Mouse (Mus musculus): ENCODE measurements around the gene Lhfpl5. TPM values are rescaled to one million over a fixed set of nuclear protein-coding genes. Genes with fewer than 3 reads are reported as not detected.

Gene Lhfpl5
- total RNA-seq, 4 experiments from 2014 or later: 3.5 to 5.3 (median 4.2) TPM

DNA sequence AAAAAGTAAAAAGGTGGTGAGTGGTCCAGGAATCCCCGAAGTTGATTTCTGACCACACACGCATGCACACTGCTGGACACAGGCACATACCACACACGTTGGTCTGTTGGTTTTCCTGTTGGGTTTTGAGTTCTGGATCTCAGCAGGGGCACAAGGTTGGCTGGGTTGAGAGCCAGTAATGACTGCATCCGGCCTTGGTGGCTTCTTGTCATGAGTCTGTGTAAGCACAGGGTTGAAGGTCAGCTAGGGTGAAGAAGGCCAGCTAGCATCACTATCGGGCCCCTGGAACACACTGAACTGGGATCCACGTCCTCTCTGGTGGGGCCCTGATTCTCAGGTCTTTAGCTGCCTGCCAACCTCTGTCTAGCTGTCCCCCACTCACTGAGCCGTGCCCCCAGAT, 2.9 kb upstream of the Lhfpl5 start:
- DNase-seq (ENCODE audit: low spot score in 2 of 2): no peak

DNA sequence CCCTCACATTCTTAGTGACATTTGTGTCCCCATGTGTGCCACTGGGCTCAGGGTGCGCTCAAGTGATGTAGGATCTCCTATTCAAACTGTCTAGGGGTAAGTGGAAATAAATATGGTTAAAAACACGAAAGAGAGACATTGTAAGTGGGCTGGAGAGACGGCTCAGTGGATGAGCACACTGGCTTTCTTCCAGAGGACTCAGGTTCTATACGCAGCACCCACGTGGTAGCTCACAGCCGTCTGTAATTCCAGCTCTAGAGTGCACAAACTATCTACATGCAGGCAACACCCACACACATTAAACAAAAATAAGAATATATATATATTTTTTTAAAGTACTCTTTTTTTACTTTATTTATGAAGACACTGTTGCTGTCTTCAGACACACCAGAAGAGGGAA, 2.5 kb upstream of the Lhfpl5 start:
- DNase-seq (ENCODE audit: low spot score in 2 of 2): no peak

DNA sequence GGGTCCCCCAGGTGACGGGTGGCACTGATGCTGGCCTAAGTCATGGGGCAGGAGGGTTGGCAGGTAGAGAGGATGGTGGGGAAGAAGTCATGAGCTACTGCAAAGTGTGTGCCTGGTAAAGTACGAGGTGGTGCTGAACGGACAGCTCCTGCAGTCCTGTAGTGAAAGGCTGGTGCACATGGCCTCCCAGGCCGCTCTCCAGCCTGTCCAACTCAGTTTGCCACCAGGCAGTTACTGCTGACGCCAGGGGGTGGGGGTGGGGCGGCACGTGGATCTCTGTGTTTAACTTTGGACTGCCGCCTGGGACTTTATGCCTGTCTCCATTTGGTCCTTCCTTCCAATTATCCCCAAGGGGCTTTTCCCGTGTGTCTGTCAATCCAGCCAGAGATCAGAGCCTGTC, 5.0 kb downstream of the Lhfpl5 start:
- DNase-seq (ENCODE audit: low spot score in 2 of 2): no peak

DNA sequence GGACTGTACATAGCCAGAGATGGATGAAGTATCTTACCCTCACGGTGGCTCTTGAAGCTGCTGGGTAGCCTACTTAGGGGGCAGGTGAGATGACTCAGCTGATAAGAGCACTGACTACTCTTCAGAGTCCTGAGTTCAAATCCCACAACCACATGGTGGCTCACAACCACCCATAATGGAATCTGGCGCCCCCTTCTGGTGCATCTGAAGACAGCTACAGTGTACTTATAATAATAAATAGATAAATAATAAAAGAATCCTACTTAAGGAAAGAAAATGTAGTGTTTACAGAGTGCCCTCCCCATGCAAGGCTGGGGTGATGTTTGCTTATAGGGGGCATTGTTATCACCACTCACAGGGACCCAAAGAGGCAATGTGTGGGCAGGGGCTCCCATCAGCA, 5.6 kb downstream of the Lhfpl5 start:
- no peak for DNase-seq (ENCODE audit: low spot score in 2 of 2)

DNA sequence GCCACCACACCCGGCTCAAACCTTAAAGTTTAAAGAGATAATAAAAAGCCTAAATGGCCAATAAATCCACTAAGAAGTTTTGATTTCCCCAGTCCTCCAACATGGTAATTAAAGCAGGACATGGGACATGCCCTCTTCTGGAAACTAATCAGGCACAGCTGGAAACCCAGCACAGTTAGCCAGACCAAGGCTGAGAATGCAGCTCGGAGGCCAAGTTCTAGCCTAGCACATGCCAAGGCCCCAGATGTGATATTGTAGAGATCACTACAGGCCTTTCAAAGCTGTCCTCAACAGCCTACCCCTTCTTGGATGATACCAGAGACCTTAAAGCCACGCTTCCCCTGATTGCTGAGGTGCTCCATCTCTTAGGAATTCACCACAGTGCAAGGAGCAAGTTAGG, 11.1 kb downstream of the Lhfpl5 start:
- no peak for DNase-seq (ENCODE audit: low spot score in 2 of 2)

DNA sequence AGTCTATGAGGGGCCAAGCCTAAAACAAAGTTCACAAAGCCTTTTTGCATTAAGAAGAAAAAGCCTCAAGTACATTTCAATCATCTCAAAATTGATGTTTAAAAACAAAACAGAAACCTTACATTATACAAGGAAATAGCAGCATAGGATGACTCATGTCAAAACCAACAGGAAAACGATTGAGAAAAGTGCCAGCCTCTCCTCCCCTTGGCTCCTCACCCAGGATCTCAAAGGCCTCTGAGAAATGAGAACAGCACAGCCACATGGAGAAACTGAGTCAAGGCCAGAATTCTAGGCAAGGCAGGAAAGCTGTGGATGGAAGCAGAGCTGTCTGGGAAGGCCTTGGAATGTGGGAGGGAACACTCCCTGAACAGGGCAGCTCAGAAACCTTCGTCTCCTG, 13.2 kb downstream of the Lhfpl5 start:
- DNase-seq (ENCODE audit: low spot score in 2 of 2): no peak

DNA sequence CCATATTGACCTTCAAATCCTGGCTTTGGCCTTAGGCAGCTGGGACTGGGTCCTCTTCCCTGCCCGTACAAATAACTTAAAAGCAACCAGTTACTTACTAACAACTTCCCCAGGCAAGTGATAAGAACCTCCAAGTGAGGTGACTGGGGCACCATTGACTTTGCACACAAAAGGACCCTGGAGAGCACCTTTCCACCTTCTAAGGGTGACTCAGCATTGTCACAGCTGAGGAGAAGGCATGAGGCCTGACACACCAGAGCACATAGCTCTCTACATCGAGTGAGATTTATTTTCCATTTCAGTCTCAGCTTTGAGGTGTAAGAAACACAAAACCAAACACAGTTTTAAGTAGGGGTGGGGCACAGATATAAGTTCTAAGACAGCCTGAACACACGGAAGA, 15.2 kb downstream of the Lhfpl5 start:
- no peak for DNase-seq (ENCODE audit: low spot score in 2 of 2)

DNA sequence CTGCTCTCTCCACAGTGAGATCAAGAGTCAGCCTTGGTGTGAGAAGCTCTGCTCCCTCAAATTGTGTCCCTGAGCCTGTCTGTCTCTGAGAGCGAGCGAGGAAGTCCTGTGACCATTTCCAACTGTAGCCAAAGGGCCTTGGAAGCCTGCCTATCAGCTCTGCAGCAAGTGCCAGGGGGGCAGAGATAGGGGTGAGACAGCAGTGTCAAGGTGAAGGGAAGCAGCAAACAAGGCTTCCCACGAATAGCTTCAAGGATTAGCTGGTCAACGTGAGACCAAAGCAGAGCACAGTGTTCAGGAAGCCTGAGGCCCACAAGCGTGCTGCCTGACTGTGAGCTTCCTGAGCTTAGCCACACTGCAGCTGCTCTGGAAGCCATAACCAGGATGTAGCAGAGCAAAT, 16.0 kb downstream of the Lhfpl5 start:
- DNase-seq (ENCODE audit: low spot score in 2 of 2): no peak

DNA sequence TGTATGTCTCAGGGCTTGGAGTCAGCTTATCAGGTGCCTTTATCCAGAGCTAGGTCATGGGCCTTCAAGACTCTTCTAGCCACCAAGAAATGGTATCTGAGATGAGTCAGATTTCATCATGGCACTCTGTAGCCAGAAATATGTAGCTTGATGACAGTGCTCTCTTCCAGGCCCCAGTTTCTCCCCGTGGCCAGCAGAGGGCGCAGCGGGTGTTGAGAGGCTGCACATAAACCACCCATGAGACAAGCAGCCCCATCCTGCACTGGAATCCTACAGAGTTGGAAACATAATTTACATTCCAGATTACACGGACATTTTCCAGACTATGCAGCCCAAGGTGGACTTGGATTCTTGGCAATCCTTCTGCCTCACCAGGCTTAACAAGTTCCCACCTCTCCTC, 17.6 kb downstream of the Lhfpl5 start:
- peak; percentile 37 to 69 for DNase-seq (ENCODE audit: low spot score in 2 of 2)

DNA sequence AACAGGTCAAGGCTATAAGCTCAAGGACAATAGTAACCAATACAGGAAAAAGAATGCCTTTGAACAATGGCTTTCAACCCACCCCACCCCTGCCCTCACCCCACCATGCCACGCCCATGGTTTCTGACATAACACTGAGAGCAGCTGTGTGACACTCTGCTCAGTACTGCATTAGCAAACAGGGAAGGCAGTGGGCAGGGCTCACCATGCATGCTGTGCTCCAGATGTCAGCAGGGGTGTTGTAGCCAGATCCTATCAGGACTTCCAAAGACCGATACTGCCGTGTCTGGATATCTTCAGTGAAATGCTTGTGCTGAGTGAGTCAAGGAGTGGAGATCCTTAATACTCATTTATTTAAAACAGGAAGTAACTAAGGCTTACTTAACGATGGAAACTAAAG, 18.5 kb downstream of the Lhfpl5 start:
- no peak for DNase-seq (ENCODE audit: low spot score in 2 of 2)

DNA sequence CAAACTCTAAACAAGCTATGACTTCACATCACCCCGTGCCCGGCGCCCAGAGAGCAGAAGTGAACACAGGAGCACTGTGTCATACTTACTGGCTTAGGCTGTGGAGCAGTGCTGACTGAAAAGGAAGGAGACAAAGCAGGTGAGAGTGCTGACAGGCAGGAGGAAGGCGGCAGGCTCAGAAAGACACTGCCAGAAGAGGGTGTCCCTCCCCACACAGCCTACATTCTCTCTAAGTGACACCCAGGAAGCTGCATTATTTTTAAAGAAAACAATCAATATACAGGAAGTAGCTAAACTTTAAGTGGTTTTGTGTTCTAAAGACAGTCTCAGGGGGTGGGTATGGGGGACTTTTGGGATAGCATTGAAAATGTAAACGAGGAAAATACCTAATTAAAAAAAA, 25.3 kb downstream of the Lhfpl5 start:
- DNase-seq (ENCODE audit: low spot score in 2 of 2): no peak

DNA sequence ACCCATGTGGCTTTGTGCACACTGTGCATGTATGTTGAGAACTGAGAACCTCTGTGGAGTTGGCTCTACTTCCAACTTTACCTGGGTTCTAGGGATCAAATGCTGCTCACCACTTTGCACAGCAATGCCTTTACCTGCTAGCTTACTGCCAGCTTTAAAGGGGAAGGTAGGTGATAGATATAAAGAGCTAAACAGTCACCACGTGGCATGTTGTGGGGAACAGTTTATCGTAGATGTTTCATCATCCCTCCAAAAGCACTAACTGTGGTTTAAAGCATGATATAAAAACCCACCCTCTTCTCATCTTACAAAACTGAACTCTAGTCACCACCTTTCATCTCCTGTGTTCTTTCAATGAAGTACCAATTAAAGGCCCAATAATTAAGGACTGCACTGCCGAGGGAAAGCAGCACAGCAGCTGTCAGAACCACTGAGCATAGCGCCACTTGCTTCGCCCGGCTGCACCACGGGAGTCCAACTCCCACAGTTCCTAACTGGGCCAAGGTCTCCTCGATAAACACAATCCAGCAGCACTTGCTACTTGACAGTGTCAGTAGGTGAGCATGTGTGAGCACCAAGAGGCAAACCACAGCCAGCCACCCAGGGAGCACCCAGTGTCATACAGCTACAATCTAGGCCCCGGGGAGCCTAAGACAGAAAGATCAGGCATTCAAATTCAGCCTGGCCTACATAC, 26.3 kb downstream of the Lhfpl5 start:
- no peak for DNase-seq (ENCODE audit: low spot score in 2 of 2)

DNA sequence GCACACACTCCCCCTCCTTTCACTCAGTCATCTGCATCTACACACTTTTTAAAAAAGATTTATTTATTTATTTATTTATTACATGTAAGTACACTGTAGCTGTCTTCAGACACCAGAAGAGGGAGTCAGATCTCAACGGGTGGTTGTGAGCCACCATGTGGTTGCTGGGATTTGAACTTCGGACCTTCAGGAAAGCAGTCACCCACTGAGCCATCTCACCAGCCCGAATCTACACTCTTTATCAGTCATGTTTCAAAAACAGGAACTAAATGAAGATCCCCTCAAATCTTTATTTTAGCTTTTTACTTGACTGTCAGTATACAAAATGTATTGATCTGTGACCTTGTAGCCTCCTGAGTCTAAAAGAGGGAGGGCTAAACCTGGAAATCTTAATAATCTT, 34.1 kb downstream of the Lhfpl5 start:
- no peak for DNase-seq (ENCODE audit: low spot score in 2 of 2)

DNA sequence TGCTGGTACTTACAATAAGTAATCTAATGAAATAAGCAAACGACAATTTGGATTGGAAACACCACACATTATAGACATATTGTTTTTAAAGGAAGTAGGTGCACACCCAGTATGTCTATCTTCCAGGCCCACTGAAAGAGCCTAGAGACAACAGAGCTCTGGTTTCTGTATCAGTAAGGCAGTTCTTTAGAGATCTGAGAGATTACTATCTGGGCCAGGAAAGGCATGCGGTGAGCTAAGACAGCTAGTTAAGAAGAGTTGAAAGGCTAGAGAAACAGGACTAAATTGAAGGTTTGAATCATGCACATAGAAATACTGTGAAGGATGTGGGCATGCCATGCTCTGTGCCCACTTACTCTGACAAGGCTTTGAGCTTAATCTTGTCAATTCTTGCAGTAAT, 37.2 kb downstream of the Lhfpl5 start:
- no peak for DNase-seq (ENCODE audit: low spot score in 2 of 2)

DNA sequence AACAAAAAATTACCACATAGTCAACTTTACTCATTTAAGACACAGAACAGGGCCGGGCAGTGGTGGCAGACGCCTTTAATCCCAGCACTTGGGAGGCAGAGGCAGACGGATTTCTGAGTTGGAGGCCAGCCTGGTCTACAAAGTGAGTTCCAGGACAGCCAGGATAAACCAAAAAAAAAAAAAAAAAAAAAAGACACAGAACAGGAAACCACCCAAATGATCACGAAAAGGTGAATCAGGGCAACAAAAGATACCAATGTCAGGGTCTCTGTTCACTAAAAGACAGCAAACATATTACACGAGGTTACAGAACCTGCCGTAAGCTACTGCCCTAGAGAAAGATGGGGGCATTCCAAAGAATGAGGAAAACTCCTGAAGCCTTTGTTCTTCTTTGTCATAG, 37.7 kb downstream of the Lhfpl5 start:
- DNase-seq (ENCODE audit: low spot score in 2 of 2): no peak

DNA sequence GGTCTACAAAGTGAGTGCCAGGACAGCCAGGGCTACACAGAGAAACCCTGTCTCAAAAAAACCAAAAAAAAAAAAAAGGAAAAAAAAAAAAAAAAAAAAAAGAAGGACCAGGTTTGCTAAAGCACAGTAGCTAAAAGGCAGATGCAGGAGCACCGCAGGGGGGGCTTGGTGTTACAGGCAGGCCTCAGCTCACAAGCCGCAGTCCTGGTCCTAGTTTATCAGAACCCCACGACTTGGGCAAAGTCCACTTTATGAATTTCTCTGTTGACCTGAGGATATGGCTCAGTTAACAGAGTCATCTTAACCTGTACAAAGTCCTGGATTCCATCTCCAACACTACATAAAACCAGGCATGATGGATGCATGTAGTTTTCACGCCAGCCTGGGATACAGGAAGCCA, 39.9 kb downstream of the Lhfpl5 start:
- DNase-seq (ENCODE audit: low spot score in 2 of 2): no peak

DNA sequence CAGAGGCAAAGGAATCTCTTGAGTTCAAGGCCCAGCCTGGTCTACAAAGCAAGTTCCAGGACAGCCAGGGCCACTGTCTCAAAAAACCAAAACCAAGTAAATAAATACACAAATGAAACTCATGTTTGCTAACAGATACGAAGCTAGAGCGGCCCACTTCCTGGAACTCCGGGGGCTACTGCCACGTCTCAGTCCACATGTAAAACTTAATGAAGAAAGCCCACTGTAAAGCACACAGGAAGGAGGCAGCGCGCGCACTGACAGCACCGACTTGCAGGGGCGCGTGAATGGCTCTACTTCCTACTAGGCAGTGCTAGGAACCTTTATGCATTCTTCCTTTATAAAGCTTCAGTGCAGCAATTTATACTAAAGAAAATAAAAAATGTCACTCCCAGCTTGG, 42.2 kb downstream of the Lhfpl5 start:
- no peak for DNase-seq (ENCODE audit: low spot score in 2 of 2)

DNA sequence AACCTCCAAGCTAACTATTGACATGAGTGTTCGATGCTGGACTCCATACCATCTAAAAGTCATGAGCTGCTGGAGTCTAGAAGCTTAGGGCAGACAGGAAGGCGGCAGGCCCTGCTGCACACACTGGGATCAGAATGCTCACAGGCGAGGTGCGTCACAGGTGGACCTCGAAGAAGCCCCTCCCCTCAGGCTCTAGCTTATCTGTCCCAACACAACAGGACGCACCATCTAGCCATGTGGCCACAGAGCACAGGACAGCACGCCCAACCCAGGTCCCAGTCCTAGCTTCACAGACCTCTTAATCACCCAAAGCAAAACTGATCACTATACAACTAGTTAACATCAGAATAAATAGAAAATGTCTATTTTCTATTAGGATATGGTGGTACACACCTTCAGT, 42.7 kb downstream of the Lhfpl5 start:
- DNase-seq (ENCODE audit: low spot score in 2 of 2): no peak

DNA sequence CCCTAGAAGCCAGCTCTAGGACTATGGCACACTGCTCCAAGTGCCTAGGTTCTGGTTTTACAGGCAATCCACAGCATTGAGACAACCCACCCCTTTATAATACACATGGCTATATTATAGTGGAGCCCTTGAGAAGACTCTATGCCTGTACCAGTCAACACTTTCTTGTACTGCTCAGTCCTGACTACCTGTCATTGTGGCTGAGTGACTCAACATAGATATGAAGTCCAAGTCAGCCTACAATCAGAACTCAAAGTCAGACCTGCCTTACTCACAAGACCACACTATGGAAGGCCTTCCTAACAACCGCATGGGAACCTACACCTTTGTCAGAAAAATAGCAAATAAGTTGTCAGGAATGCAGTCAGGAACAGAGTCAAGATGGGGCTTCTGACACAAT, 43.3 kb downstream of the Lhfpl5 start:
- no peak for DNase-seq (ENCODE audit: low spot score in 2 of 2)

DNA sequence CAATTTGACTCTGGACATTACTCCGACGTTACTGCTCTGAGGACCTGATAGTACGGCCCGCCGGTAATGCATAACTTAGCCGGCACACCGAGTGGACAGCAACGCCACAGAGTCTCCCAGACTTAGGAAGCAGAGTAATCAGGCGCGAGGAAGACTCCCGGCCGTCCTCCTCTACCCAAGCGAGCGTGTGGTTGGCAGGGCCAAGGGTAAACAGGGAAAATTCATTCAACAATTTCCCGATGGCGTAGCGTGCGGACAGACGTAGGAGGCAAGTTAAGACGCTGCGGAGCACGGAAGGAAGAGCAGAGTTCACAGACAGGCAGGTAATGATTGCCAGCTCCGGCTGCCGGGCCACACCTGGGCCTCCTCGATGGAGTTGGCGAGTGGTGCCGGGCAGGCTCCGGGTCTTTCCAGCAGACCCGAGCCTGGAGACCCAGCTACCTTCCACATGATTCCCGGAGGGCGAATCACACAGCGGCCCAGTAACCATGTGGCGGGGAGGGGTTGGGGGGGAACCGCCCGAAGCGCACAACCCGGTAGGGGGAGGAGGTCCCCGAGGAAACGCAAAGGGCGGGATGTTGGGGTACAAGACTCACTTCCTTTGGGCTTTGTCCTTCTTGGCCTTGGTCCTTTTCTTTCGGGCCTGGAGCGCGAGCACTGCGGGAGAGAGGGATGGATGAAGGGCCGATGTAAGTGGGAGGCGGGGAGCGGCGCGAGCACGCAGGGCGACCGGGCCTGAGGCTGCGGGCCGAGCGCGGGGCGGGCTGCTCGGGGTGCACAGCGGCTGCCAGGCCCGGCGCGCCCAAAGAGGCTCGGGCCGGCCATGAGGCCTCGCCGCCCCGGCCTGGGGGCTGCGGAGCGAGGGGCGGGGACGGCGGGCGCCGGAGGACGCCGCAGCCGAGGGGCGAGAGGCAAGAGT, 46.2 kb downstream of the Lhfpl5 start:
- DNase-seq (ENCODE audit: low spot score in 2 of 2): peak; percentile 38 to 42

DNA sequence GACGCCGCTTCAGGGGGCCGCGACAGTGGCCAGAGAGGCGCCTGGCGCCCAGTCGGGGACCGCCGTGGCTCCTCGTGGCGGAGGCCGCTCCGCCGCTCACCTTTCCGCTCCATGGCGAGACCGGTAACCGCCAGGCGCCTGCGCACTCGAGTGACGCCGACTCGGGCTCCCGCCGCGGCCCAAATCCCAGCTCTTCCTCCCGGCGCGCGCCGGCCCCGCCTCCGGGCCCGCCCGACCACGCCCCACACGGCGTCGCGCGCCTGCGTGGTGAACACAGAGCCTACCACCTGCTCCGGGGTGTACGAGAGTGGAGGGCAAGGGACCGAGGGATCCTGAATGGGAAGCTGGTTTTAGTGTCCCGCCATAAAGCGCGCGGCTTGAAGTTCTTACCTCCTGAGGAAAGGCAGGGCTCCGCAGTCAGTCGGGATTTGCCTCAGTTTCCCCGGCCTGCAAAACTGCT, 46.9 kb downstream of the Lhfpl5 start, which contains the start of gene Srpk1:
Gene Srpk1 (minus strand): TSS at position 410 of the 460 bp plus-strand sequence.
- DNase-seq (ENCODE audit: low spot score in 2 of 2): peak; percentile 65 to 83

DNA sequence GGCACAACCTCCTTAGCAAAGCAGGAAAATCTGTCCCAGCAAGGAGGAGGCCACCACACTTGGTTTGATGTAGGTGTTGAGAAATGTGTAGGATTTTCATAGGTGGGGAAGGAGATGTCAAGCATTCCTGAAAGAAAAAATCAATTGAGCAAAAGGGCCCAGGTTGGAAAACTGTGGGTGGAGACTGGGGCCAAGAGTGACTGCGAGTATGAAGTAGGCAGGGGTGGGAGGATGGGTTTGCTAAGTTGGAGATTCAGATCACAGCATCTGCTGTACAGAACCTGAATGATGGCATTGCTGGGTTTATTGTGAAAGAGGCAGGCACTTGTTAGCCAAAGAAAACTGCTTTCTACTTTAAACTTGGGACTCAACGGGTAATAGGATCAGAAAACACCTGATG, 49.4 kb downstream of the Lhfpl5 start:
- no peak for DNase-seq (ENCODE audit: low spot score in 2 of 2)

DNA sequence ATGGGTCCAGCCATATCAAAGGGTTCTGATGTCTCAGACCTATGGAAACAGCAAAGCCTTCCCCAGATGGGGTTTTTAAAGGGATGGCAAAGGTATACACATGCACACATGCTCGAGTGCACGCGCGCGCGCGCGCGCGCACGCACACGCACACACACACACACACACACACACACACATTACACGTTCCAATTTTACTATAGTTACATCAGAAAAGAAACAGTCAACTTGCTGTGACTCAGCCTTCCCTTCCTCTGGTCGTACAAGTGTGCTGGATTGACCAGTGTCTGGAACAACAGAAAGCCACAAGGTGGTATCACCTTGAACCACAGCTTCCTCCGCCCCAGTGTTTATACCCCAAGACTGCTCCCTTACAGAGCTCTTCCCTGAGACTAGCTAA, 49.9 kb downstream of the Lhfpl5 start:
- no peak for DNase-seq (ENCODE audit: low spot score in 2 of 2)

Measured in layer of hippocampus, adult 8-10 months (tissue).